Mouse (Mus musculus): ENCODE data around the gene Tnfrsf17.
"Not testable (repeated sequence)": the region's sequence is repeated elsewhere in the genome, so short reads cannot be mapped to it uniquely, and the experiment has no call there.

Gene Tnfrsf17

DNA sequence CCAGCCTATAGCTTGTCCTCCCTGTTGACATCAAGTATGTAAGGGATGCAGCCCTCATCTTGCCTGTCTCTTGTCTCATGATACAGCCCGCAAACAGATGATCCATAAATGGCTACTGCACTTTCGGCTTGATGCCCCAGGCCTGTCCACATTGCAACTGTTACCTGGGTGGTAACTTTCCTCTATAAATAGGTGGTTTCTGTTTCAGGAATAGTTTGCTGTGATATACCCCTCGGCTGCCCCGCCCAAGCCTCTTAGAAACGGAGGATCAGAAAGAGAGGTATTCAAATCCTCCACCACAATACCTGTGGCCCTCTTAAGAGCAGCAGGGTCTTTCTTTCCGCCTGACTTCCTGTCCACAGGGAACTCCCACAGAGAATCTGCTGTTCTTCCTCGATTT lies at the start of gene Tnfrsf17:
TSS of gene Tnfrsf17 (plus strand) at position 301 of the 400 bp plus-strand sequence.
- no peak for DNase-seq (ENCODE audit: low spot score)

DNA sequence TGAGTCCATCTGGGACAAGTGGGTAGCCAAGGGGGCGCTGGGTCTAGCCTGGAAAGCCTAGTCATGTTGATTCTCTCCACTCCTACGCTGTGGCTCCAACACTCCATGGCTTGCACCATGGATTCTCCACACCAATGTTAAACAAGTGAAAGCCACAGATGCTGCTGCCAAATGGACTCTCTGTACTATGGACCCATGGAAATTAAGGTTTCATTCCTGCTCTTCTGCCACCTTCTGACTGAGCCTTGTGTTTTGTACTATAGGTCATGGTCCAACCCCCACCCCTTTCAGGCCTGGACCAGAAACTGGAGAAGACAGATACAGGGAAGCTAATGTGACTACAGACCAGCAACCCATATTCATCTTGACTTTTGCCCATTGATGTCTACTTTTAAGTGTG lies 47.1 kb upstream of the Tnfrsf17 start:
- no peak for DNase-seq (ENCODE audit: low spot score)

DNA sequence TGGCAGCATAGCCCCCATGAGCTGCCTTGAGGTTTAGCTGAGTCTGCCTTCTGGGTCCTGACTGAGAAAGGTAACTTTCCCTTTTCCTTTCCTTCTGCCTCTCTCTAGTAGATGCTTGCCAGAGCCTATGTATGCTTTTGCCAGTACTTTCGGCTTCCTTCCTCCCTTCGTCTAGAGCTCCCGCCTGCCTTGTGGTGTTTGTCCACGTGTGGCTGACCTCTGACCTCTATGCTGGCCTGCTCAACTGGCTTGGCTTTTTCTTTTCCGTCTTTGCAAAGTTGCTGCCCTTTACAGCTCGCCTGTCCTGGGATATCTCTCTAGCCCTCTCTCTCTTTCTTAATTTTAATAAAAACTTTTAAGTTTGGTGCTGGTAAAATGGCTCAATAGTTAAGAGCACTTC lies 43.8 kb upstream of the Tnfrsf17 start:
- no peak for DNase-seq (ENCODE audit: low spot score)

DNA sequence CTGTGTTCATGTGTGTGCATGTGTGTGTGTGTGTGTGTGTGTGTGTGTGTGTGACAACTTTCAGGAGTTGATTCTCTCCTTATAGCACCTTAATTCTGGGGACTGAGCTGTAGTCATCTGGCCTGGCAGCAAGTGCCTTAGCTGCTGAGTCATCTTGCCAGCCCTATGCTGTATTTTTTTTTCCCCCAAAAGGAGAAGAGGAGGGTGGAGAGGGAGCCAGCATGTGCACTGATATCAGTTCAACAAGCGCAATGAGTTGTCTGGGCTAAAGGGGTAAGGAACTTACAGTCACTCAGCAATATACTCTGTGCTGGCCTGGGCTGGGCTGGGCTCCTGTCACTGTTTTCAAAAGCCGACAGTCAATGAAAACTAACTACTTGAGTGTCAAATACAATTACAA lies 43.0 kb upstream of the Tnfrsf17 start:
- no peak for DNase-seq (ENCODE audit: low spot score)

DNA sequence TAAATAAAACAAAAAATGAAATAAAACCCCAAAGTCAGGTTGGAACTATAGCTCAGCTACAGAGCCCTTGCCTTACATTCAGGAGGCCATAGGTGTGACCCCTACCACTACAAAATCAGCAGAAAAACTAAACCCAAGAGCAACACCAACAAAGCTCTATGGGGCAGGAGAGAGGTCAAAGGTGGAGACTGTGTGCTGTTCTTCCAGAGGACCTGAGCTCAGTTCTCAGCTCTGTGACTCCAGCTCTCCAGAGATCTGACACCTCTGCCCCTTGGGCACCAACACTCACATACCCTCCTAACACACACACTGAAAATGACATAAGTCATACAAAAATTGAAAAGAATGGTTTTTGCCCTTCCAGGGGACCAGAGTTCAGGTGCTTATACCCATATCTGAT lies 42.5 kb upstream of the Tnfrsf17 start:
- DNase-seq (ENCODE audit: low spot score): no peak

DNA sequence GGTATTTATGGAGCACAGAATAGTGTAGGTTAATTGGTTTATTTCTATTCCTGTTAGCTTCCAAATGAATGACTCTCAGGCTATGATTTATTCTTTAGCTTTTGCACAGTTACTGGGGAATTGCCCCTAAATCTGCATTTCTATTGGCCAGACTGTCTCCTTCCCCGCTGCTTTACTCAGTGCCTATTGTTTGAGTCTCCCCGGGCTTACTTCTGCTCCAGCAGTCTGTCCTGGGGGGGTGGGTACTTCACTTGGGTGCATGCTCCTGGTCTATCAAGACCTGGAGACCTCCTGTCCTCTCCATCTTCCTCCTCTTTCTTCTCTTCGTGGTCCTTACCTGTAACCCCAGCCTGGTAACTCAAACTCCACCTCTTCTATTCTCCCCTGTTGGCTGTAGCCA lies 36.7 kb upstream of the Tnfrsf17 start:
- no peak for DNase-seq (ENCODE audit: low spot score)

DNA sequence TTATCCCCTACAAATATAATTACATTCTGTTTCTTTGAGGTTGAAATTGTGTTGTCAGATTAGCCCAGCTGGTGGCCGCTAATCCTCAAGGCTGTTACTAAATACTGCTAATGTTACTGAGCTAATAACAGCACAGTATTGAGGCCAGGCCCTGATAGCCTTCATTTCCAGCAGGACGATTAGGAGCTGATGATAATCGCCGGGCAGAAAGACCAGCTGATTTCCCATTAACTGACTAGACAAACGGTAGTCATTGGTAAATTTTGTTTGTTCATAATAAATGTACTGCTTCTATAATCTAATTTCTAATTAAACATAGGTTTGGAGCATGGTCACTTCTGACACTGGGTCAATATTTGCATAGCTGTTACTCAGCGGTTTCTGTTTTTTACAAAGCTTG lies 34.8 kb upstream of the Tnfrsf17 start:
- DNase-seq (ENCODE audit: low spot score): no peak

DNA sequence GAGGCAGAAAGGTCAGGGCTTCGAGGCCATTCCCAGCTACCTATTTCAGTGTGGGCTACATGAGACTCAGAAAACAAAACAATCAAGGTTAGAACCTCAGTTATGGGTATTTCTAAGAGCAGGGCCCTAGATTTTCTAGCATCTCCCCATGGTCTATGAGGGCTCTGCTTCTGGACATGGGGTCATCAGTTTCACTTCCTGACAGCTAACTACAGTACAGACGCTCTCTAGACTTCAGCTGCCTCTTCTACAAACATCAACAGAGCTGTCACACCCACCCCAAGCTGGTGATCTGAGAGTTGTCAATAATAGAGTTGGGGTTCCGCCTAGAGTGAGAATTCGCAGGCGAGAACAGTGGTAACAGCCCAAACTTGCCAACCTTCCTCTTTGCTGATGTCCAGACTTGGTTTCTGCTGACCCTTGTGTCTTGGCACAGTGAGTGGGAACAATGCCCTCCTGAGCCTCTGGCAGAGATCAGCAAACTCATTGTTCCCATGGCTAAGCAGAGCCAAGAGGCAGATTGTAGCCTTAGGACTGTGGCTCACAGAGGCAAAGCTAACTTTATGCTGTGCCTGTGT lies 30.9 kb upstream of the Tnfrsf17 start:
- no peak for DNase-seq (ENCODE audit: low spot score)

DNA sequence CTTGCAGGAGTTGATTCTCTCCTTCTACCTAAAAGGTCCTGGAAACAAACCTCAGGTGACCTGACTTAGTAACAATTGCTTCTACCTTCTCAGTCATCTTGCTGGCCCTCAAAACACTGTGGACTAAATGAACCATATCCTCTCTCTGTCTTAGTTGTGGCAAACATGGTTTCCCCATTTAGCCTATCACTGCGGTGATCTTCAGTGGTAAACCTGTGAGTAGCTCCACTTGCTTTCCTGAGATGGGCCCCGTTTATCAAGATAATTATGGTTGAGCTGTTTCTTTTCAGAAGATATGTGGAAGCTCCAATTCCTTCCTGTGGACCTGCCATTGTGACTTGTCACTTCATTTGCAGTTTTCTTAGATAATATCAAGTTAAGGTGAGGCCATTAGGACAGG lies 28.7 kb upstream of the Tnfrsf17 start:
- no peak for DNase-seq (ENCODE audit: low spot score)

DNA sequence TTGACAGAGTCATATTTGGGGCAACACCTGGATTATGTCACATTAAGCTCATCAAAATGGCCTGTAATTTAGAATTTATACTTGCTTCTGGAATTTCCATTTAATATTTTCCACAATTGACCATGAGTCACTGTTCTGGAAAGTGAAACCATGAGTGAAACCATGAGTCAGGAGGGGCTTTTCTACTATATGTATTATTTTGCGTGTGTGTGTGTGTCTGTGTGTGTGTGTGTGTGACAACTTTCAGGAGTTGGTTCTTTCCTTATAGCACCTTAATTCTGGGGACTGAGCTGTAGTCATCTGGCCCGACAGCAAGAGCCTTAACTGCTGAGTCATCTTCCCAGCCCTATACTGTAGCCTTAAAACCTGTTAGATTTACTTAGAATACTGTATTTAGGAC lies 27.7 kb upstream of the Tnfrsf17 start:
- no peak for DNase-seq (ENCODE audit: low spot score)

DNA sequence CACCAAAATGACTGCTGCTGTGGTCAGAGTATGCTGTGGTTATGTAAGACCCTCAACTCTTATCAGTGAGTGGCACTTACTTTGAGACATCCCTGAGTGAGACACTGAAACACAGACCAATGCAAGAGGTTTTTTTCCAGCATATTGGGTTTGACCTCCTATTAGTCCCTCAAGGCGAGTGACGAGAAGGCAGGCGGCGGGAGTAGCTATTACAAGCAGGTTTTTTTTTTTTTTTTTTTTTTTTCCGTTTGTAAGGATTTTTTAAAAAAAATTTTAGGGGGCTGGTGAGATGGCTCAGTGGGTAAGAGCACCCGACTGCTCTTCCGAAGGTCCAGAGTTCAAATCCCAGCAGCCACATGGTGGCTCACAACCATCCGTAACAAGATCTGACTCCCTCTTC lies 24.7 kb upstream of the Tnfrsf17 start:
- not testable (repeated sequence) for DNase-seq (ENCODE audit: low spot score)

DNA sequence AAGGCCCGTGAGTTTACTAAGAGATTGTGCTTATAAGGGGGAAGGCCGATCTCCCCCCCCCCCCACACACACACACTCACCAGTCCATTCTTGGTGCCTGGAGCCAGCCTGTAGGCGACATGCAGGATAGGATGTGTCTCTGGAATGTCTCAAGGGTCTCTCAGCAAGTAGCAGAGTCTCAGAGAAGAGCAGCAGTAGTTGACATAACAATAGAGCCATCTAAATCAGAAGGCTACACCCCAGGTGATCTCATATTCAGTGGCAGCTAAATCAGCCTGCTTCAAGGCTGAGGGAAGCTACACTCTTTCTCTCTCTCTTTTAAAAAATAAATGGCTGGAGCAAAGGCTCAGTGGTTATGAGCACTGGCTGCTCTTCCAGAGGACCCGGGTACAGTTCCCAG lies 18.0 kb upstream of the Tnfrsf17 start:
- not testable (repeated sequence) for DNase-seq (ENCODE audit: low spot score)

DNA sequence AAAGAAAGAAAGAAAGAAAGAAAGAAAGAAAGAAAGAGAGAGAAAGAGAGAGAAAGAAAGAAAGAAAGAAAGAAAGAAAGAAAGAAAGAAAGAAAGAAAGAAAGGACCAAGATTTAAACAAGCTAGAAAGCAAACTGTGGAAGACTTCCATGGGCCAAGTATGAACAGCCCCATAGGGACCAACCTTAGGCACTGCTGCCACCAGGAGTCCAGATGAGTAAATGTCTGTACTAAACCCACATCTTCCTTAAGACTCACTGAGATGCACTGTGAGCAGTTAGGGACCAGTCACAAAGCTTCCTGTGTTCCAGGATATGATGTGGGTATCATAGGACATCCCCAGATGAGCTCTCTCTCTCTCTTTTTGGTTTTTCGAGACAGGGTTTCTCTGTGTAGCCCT lies 15.9 kb upstream of the Tnfrsf17 start:
- peak; percentile 69 for DNase-seq (ENCODE audit: low spot score)

DNA sequence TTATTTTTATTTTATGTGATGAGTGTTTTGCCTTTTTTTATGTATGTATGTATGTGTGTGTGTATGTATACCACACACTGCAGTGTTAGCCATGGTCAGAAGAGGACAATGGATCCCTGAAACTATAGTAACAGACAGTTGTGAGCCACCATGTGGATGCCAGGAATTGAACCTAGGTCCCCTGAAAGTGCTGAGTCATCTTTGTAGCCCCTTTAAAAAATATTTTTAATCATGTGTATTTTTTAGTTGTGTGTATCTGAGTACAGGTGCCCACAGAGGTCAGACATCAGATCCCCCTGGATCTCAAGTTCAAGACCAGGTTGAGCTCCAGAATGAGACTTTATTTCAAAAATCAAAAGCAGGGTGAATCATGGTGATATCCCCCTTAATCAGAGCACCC lies 9.9 kb upstream of the Tnfrsf17 start:
- DNase-seq (ENCODE audit: low spot score): no peak

DNA sequence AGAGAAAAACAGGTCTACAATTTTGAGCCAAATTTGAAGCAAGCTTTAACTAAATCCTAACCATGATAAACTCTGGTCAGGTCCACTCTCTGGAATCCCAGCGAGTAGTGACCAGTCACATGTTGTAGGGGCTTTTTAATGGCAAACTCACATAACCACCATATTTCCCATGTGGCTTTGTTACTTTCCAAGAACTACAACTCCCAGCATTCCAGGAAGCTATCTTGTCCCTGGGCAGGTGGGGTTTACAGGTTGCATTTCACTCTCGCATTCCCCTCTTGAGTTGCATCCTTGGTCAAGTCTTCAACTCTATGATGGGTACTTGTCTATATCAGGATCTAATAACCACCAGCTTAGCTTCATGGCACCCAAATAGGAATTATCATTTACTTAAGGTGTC lies 8.1 kb upstream of the Tnfrsf17 start:
- DNase-seq (ENCODE audit: low spot score): no peak

DNA sequence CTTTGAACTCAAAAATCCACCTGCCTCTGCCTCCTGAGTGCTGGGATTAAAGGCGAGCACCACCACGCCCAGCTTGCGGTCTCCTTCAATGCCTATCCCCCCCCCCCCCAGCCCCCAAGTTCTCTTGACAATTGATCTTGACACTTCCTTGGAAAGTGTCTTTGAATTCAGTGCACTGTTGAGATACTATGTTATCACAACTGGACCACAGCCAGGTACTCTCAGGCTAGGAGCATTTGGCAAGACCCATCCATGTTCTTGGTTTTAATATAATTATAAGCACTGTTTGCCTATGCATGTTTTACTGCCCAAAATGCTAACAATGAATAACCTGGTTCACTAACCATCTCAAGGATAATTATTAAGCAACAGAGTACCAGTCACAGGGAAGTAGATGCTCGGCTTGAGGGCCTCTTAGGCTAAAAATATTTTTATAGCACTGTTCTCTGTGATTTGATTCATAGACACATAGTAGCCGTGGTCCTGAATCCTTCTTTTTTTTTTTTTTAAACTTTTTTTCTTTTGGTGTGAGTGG lies 2.2 kb downstream of the Tnfrsf17 start:
- DNase-seq (ENCODE audit: low spot score): no peak

DNA sequence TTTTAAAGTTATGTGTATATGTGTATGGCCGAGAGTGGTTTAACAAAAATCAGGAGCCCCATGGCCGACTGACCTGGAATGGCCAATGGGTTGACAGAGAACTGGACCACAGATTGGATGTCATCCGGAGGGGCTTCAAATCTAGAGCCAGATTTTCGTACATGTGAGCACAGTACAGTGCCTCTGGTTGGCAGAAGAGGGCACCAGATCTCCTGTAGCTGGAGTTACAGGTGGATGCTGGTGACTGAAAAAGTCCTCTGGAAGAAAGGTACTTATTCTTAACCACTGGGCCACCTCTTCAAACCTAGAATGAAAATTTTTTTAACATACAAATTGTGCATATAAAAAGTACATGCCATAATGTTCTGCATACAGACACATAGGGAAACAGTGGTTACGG lies 3.1 kb downstream of the Tnfrsf17 start:
- no peak for DNase-seq (ENCODE audit: low spot score)

DNA sequence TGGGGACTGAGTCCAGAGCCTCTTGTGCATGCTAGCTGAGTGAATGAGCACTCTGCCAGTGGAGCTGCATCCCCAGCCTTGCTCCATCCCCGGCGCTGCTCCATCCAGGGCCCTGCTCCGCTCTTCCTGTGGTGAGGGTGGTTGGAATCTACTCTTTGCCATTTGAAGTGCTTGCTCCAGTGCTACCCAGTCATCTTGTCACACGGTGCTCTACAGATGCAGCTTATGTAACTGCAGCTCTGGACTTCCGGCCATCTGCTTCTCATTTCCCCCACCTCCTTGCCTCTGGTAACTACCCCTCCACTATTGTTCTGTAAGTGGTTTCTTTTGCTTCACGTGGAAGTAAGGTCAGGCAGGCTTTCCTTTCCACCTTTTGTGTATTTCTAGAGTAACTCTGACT lies 3.7 kb downstream of the Tnfrsf17 start:
- no peak for DNase-seq (ENCODE audit: low spot score)

DNA sequence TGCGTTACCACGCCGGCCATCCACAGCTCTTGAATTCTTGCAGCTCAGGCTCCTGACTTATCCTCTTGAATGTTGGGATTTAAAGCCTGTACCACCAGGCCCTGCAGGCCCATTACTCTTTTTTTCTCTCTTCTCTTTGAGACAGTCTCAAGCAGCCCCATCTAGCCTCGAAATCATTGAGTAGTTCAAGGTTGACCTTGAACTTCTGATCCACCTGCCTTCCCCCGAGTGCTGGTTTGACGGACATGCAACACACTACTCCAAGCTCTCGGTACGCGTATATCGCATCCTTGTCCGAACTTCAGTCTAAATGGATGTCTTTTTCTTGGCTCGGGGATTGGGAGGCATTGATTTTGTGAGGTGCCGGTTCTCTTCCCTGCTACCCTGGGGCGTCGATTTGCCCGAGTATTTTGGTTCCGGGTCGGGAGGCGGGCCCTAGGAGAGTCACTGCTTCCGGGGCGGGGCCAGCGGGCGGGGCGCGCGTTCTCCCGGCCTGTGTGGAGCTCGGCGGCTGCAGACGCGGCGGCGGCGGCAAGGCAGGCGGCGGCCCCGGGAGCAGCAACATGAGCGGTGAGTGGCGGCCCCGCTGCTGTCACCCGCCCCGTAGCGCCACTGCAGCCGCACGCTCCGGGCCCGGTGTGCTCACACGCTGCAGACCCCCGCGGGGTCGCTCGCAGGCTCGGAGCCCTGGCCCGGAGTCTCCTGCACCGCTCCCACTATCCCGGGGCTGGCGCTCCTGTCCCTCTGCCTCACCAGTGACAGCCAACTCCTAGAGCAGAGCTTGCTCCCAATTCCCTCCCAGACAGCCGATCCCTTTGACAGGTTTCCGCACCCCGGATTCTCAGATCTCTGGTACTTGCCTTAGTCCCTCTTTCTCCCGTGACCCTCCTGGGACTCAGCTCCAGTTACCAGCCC lies 9.1 kb downstream of the Tnfrsf17 start, which contains the start of gene Snx29:
TSS of gene Snx29 (plus strand) at position 500 of the 915 bp plus-strand sequence.
- peak; percentile 94 for DNase-seq (ENCODE audit: low spot score)

DNA sequence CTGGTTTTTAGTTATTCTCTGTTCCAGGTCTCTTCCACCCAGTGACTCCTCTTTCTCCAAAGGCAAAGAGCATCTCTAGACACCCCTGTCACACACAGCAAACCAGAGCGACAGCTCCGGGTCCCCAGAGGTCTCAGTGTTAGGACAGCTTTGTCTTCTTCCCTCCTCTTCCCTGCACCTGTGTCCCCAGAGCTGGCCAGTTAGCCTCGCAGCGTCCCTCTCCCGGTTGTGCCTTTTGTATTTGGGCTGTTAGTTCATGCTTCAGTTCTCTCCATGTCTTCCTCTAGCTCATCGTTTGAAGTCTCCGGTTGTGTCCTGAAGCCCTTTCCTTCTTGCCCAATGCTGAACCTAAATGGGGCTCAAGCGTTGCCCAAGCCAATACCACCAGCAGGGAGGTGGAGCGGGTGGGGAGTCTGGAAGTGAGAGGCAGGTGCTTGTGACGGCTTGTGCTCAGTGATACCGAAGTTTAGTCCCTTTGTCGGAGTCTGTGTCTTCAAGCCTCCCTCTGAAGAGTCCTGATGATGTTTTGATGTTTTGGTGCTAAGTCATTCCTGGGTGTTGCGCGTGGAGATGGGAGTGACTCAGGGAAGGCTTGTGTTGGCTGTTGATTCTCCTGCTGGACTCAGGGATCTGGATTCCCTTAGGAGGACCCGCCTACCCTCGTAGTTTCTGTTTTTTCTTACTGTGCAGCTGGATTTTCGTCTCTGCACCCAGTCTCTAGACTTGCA lies 9.9 kb downstream of the Tnfrsf17 start:
- DNase-seq (ENCODE audit: low spot score): peak; percentile 61

DNA sequence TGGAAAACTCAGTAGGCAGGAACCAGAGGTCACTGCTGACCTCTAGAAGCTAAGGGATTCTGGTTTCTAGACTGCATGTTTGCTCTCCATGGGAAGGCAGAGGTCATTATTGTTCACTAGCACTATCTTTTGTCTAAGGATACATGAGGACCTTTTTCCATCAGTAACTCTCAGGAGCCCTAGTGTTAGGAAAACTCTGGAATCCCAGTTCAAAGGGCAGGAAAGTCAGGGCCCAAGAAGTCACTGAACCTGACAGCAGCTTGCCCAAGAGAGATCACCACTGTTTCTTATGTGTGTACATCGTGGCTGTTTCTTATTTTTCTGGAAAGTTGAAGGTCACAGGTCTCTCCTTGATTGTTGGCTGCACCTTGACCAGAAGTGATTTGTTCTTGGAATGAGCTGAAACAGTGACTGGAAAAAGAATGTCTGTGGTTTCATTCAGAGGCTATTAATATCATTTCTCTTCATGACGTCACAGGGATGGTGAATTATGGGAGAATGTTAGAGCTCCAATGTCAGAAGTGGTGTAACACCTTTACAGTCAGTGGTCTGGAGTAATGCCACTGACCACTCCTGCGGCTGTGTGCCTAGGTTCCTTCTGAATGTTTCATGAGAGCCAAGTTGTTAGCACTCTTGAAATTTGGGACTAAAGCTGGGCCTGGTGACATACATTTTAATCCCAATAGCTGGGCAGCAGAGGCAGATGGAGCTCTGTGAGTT lies 16.6 kb downstream of the Tnfrsf17 start:
- no peak for DNase-seq (ENCODE audit: low spot score)

DNA sequence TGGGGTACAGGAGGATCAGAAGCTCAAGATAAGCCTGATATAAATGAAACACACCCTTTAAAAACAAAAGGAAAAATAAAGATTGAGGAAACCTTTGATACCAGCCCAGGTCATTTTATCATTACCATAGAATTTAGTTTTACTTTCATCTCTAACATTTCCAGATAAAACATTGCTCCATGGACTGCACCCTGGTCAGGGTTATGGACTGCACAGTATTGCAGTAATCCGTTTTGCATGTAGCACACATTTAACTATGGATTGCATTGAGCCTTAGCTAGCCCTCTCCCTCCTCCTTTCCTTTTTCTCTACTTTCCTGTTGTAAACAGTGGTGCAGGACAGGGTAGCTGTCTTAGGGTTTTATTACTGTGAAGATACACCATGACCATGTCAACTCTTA lies 17.4 kb downstream of the Tnfrsf17 start:
- no peak for DNase-seq (ENCODE audit: low spot score)
